In genomic region chr4:98508471-98509271, GRCm38 (mm10) we compare ENCODE assay signal across 11 mouse cellular contexts.
A peak's percentile ranks its signal among the peaks of the same experiment; 100 is the strongest.
DNase-seq lines count a peak whose midpoint lies in the region; ATAC-seq lines count a peak whose summit lies in the region.
"Had no signal": no experiment of that assay in that cellular context is flagged by ENCODE, and none has a peak within 500 bp of the region (broad histone marks: within the 10 kb centered on the region; RNA-seq: fewer than 3 reads in every experiment).

No protein-coding gene starts in this region.

- WGBS in heart, embryonic 15.5 days, result 73% methylated on average over 11 of the region's 11 CpGs
- 82% methylated on average over 11 of the region's 11 CpGs for WGBS in heart, embryonic 11.5 days (ENCODE audit: insufficient replicate concordance)
- 64% methylated on average over 11 of the region's 11 CpGs for WGBS in forebrain, embryonic 16.5 days
- 36% methylated on average over 11 of the region's 11 CpGs for WGBS in limb, embryonic 12.5 days

- H3K36me3 ChIP-seq in heart, embryonic 15.5 days, result no peaks in the 10 kb centered on the region
- no peaks in the 10 kb centered on the region for H3K36me3 ChIP-seq in heart, embryonic 11.5 days (ENCODE audit: control insufficient read depth, insufficient read depth, low read length)
- H3K36me3 ChIP-seq in forebrain, embryonic 16.5 days (ENCODE audit: control insufficient read depth, insufficient read depth), result no peaks in the 10 kb centered on the region
- H3K36me3 ChIP-seq in limb, embryonic 12.5 days, result 0 out of 2 replicates have a peak, but pooled peaks cover 2% of the 10 kb centered on the region

- DNase-seq in Muller cell, postnatal 12 days (ENCODE audit: inconsistent ontology term), result peak; percentile 78
- DNase-seq in gastrocnemius, postnatal 25 days, result no peak
- DNase-seq in embryo, embryonic 10 days (ENCODE audit: low spot score), result no peak
- DNase-seq in spleen, postnatal 36 days (ENCODE audit: low spot score in 2 of 2), result no peak
- DNase-seq: thymus, postnatal 4 days had no signal

- H3K4me3 ChIP-seq in heart, embryonic 15.5 days, result no peak overlapping the region
- H3K4me3 ChIP-seq in heart, embryonic 11.5 days (ENCODE audit: low read depth, low read length), result no peak overlapping the region
- H3K4me3 ChIP-seq in forebrain, embryonic 16.5 days (replicated peaks; ENCODE audit: low read length), result no peak overlapping the region
- H3K4me3 ChIP-seq in limb, embryonic 12.5 days (replicated peaks), result no peak overlapping the region

- no peaks in the 10 kb centered on the region for H3K9me3 ChIP-seq in heart, embryonic 15.5 days (replicated peaks)
- H3K9me3 ChIP-seq in heart, embryonic 11.5 days (replicated peaks; ENCODE audit: control insufficient read depth, low read length), result no peaks in the 10 kb centered on the region
- H3K9me3 ChIP-seq in forebrain, embryonic 16.5 days (ENCODE audit: control insufficient read depth, low read length), result no peaks in the 10 kb centered on the region
- no peaks in the 10 kb centered on the region for H3K9me3 ChIP-seq in limb, embryonic 12.5 days

- H3K4me1 ChIP-seq in heart, embryonic 15.5 days (replicated peaks), result peaks cover 26% of the 10 kb centered on the region
- peaks cover 7% of the 10 kb centered on the region for H3K4me1 ChIP-seq in heart, embryonic 11.5 days (ENCODE audit: control insufficient read depth, insufficient read depth, low read length)
- H3K4me1 ChIP-seq in forebrain, embryonic 16.5 days (replicated peaks; ENCODE audit: control insufficient read depth, insufficient read depth, low read length), result peaks cover 7% of the 10 kb centered on the region
- peaks cover 57% of the 10 kb centered on the region for H3K4me1 ChIP-seq in limb, embryonic 12.5 days (replicated peaks)

- H3K9ac ChIP-seq in heart, embryonic 15.5 days, result no peak overlapping the region
- H3K9ac ChIP-seq in heart, embryonic 11.5 days (ENCODE audit: low read depth, low read length), result no peak overlapping the region
- no peak overlapping the region for H3K9ac ChIP-seq in forebrain, embryonic 16.5 days (replicated peaks; ENCODE audit: low read depth, low read length)
- H3K9ac ChIP-seq in limb, embryonic 12.5 days (replicated peaks), result no peak overlapping the region
- H3K9ac ChIP-seq: hindbrain, embryonic 14.5 days had no signal

- H3K4me2 ChIP-seq in heart, embryonic 15.5 days, result no peak overlapping the region
- H3K4me2 ChIP-seq in heart, embryonic 11.5 days, result no peak overlapping the region
- no peak overlapping the region for H3K4me2 ChIP-seq in forebrain, embryonic 16.5 days (ENCODE audit: low read length)
- no peak overlapping the region for H3K4me2 ChIP-seq in limb, embryonic 12.5 days
- H3K4me2 ChIP-seq: hindbrain, embryonic 14.5 days had no signal

- no peaks in the 10 kb centered on the region for H3K27me3 ChIP-seq in heart, embryonic 15.5 days
- H3K27me3 ChIP-seq in heart, embryonic 11.5 days (ENCODE audit: control insufficient read depth, insufficient read depth, low read length), result no peaks in the 10 kb centered on the region
- no peaks in the 10 kb centered on the region for H3K27me3 ChIP-seq in forebrain, embryonic 16.5 days (replicated peaks; ENCODE audit: control insufficient read depth, insufficient read depth, low read length)
- no peaks in the 10 kb centered on the region for H3K27me3 ChIP-seq in limb, embryonic 12.5 days
- H3K27me3 ChIP-seq: CH12.LX had no signal

- peak overlapping the region; percentile 56 for H3K27ac ChIP-seq in heart, embryonic 15.5 days
- no peak overlapping the region for H3K27ac ChIP-seq in heart, embryonic 11.5 days (ENCODE audit: low read depth, low read length)
- H3K27ac ChIP-seq in forebrain, embryonic 16.5 days (ENCODE audit: low read length), result no peak overlapping the region
- H3K27ac ChIP-seq in limb, embryonic 12.5 days, result peak overlapping the region; percentile 84
- H3K27ac ChIP-seq: hindbrain, embryonic 14.5 days had no signal

- ATAC-seq in heart, embryonic 15.5 days (replicated peaks; ENCODE audit: insufficient number of reproducible peaks, insufficient read depth, low FRiP score, low read depth), result no peak
- no peak for ATAC-seq in heart, embryonic 11.5 days (replicated peaks; ENCODE audit: insufficient number of reproducible peaks, low FRiP score, low TSS enrichment)
- ATAC-seq in forebrain, embryonic 16.5 days, result peak; percentile 79
- peak; percentile 75 for ATAC-seq in limb, embryonic 12.5 days (ENCODE audit: insufficient number of reproducible peaks, insufficient read depth, low FRiP score, low TSS enrichment, low read depth)

Comparison
In these comparisons a context has a peak if more than half of its experiments do, and no peak if none do; other contexts are left out.
1. H3K27ac ChIP-seq: peak in heart, embryonic 15.5 days (single experiment) and limb, embryonic 12.5 days (single experiment); none in heart, embryonic 11.5 days (single experiment) and forebrain, embryonic 16.5 days (single experiment).
2. ATAC-seq: peak in forebrain, embryonic 16.5 days (single experiment) and limb, embryonic 12.5 days (single experiment); none in heart, embryonic 15.5 days (single experiment) and heart, embryonic 11.5 days (single experiment).